Mouse (Mus musculus) CH12.LX (cell line): Measurements from ENCODE around the gene Pcgf6. TPM values are rescaled to one million over a fixed set of nuclear protein-coding genes. Genes with fewer than 3 reads are reported as not detected.

Experiments
- DNase-seq: peaks from one replicate; pipeline ENCODE4 v3.0.0-alpha.2; 2013; ENCODE audit errors: extremely low read depth
- H3K27ac ChIP-seq: 2 replicates; pipeline ENCODE4 v1.5.1; 2012; ENCODE audit warnings: low read depth, mild to moderate bottlenecking, control low read depth, moderate library complexity; ENCODE audit not compliant: insufficient read depth
- H3K27me3 ChIP-seq: replicated peaks from 2 replicates; pipeline ENCODE3; 2012; ENCODE audit warnings: inconsistent platforms
- H3K36me3 ChIP-seq, 2 experiments: replicated peaks in 1 of 2; 2 replicates each; pipeline versions ENCODE3 to v1.6.1; 2012; ENCODE audit warnings: inconsistent platforms in 1 of 2, low read length in 1 of 2, mild to moderate bottlenecking in 1 of 2, mixed read lengths in 1 of 2, moderate library complexity in 1 of 2; ENCODE audit not compliant: control insufficient read depth in 1 of 2, insufficient read depth in 1 of 2
- H3K4me1 ChIP-seq, 2 experiments: 2 replicates each; pipeline ENCODE4 v1.6.1; 2012; ENCODE audit warnings: inconsistent platforms in 1 of 2, moderate library complexity in 1 of 2; ENCODE audit not compliant: insufficient read depth in 2 of 2, control insufficient read depth in 1 of 2
- H3K4me2 ChIP-seq: 2 replicates; pipeline ENCODE4 v1.6.1; 2012; ENCODE audit warnings: low read depth, mild to moderate bottlenecking, control low read depth; ENCODE audit not compliant: poor library complexity, insufficient read depth, severe bottlenecking
- H3K4me3 ChIP-seq, 3 experiments: fragments of 150-350 bp in 1 of 3; sonication (generic) in 1 of 3; replicated peaks in 1 of 3; 2 replicates each; pipeline versions ENCODE3 to v1.5.1; 2011 to 2012; ENCODE audit warnings: low read depth in 2 of 3, low read length in 2 of 3, mild to moderate bottlenecking in 2 of 3, moderate library complexity in 2 of 3, control low read depth in 1 of 3, improper control_type of control experiment in 1 of 3, inconsistent platforms in 1 of 3, mixed read lengths in 1 of 3; ENCODE audit not compliant: poor library complexity in 1 of 3
- H3K79me2 ChIP-seq: replicated peaks from 2 replicates; pipeline ENCODE4 v1.6.1; 2012; ENCODE audit warnings: mild to moderate bottlenecking, moderate library complexity; ENCODE audit not compliant: control insufficient read depth, poor library complexity, insufficient read depth, severe bottlenecking; ENCODE audit errors: extremely low read depth
- H3K9ac ChIP-seq: 2 replicates; pipeline ENCODE4 v1.6.1; 2012; ENCODE audit warnings: low read depth, mild to moderate bottlenecking, control low read depth, moderate library complexity; ENCODE audit not compliant: insufficient read depth
- H3K9me3 ChIP-seq: replicated peaks from 2 replicates; pipeline ENCODE3; 2012; ENCODE audit warnings: low read length, inconsistent platforms, mixed read lengths
- CHD1 ChIP-seq: IDR thresholded peaks from 2 replicates; pipeline ENCODE4 v1.6.1; 2012; ENCODE audit warnings: low read depth, low read length, improper control_type of control experiment, inconsistent platforms
- CTCF ChIP-seq, 2 experiments: IDR thresholded peaks in 1 of 2; conservative IDR thresholded peaks in 1 of 2; 2 replicates each; pipeline ENCODE4 v1.5.1; 2011 to 2012; ENCODE audit warnings: low read depth in 2 of 2, low read length in 2 of 2, improper control_type of control experiment in 1 of 2, inconsistent platforms in 1 of 2, mild to moderate bottlenecking in 1 of 2, moderate library complexity in 1 of 2
- E2F4 ChIP-seq: IDR thresholded peaks from 2 replicates; pipeline ENCODE4 v1.6.1; 2011; ENCODE audit warnings: low read depth, low read length, improper control_type of control experiment; ENCODE audit not compliant: insufficient replicate concordance
- ELF1 ChIP-seq: IDR thresholded peaks from 2 replicates; pipeline ENCODE4 v1.6.1; 2014; ENCODE audit warnings: low read depth, mild to moderate bottlenecking, inconsistent platforms, low read length, improper control_type of control experiment
- ETS1 ChIP-seq: conservative IDR thresholded peaks from 2 replicates; pipeline ENCODE4 v1.6.1; 2012; ENCODE audit warnings: low read depth, mild to moderate bottlenecking, inconsistent platforms, low read length, improper control_type of control experiment, moderate library complexity
- GABPA ChIP-seq: IDR thresholded peaks from 2 replicates; pipeline ENCODE4 v1.6.1; 2012; ENCODE audit warnings: low read depth, low read length, improper control_type of control experiment, inconsistent platforms; ENCODE audit not compliant: insufficient replicate concordance
- HCFC1 ChIP-seq: IDR thresholded peaks from 2 replicates; pipeline ENCODE4 v1.6.1; 2012; ENCODE audit warnings: low read depth, mild to moderate bottlenecking, inconsistent platforms, low read length, improper control_type of control experiment
- IRF4 ChIP-seq: IDR thresholded peaks from 2 replicates; pipeline ENCODE4 v1.6.1; 2014; ENCODE audit warnings: low read depth, mild to moderate bottlenecking, inconsistent platforms, low read length, improper control_type of control experiment
- JUN ChIP-seq: IDR thresholded peaks from 2 replicates; pipeline ENCODE4 v1.6.1; 2011; ENCODE audit warnings: low read depth, mild to moderate bottlenecking, low read length, improper control_type of control experiment, moderate library complexity; ENCODE audit not compliant: insufficient read depth
- JUND ChIP-seq: conservative IDR thresholded peaks from 2 replicates; pipeline ENCODE4 v1.6.1; 2011; ENCODE audit warnings: low read depth, low read length, improper control_type of control experiment
- KAT2A ChIP-seq: IDR thresholded peaks from 2 replicates; pipeline ENCODE4 v1.6.1; 2012; ENCODE audit warnings: low read length, improper control_type of control experiment, inconsistent platforms; ENCODE audit not compliant: insufficient replicate concordance
- MAZ ChIP-seq: IDR thresholded peaks from 2 replicates; pipeline ENCODE4 v1.6.1; 2012; ENCODE audit warnings: low read depth, mild to moderate bottlenecking, inconsistent platforms, low read length, improper control_type of control experiment, moderate library complexity
- PAX5 ChIP-seq: IDR thresholded peaks from 2 replicates; pipeline ENCODE4 v1.6.1; 2012; ENCODE audit warnings: low read length, inconsistent platforms, mixed read lengths
- POLR2A ChIP-seq: IDR thresholded peaks from 2 replicates; pipeline ENCODE4 v1.6.1; 2011; ENCODE audit warnings: low read depth, mild to moderate bottlenecking, improper control_type of control experiment, low read length
- UBTF ChIP-seq: IDR thresholded peaks from 2 replicates; pipeline ENCODE4 v1.6.1; 2012; ENCODE audit warnings: low read depth, mild to moderate bottlenecking, inconsistent platforms, low read length, improper control_type of control experiment, moderate library complexity
- USF2 ChIP-seq: conservative IDR thresholded peaks from 2 replicates; pipeline ENCODE4 v1.6.1; 2011; ENCODE audit warnings: low read depth, low read length, improper control_type of control experiment
- ZC3H11A ChIP-seq: IDR thresholded peaks from 2 replicates; pipeline ENCODE4 v1.6.1; 2012; ENCODE audit warnings: low read depth, mild to moderate bottlenecking, inconsistent platforms, low read length, improper control_type of control experiment
- ZKSCAN1 ChIP-seq: IDR thresholded peaks from 2 replicates; pipeline ENCODE4 v1.6.1; 2012; ENCODE audit warnings: low read depth, inconsistent platforms, low read length, improper control_type of control experiment, borderline replicate concordance
- ZMIZ1 ChIP-seq: IDR thresholded peaks from 2 replicates; pipeline ENCODE4 v1.6.1; 2012; ENCODE audit warnings: low read depth, mild to moderate bottlenecking, inconsistent platforms, low read length, improper control_type of control experiment
- dilution Hi-C: fragments of 300-500 bp; cut with MboI; formaldehyde crosslinking; loops from 2 replicates; pipeline ENCODE4 v1.14.3; 2020; ENCODE audit warnings: low sequenced_read_pairs; ENCODE audit not compliant: extremely low pct_unique_long_range_greater_than_20kb, extremely low pct_ligation_motif_present
- in situ Hi-C: fragments of 300-500 bp; cut with MboI; formaldehyde crosslinking; loops from 3 replicates; pipeline ENCODE4 v1.14.3; 2019; ENCODE audit warnings: low sequenced_read_pairs, low pct_ligation_motif_present, low pct_unique_long_range_greater_than_20kb, mixed read lengths
- polyA plus RNA-seq: library from polyadenylated mRNA; unstranded; fragments of >175 nt; gene quantifications from 2 replicates; pipeline ENCODE4 v1.2.1, GENCODE M21; 2012; ENCODE audit warnings: low read depth; ENCODE audit not compliant: insufficient read length
- total RNA-seq, 2 experiments: library from RNA; depleted of rRNA; stranded (reverse); fragments of 300-350 nt in 1 of 2; fragments of >200 nt in 1 of 2; gene quantifications; 2 replicates each; pipeline ENCODE4 v1.2.3; 2012 to 2014

Pcgf6 gene
- total and polyA plus RNA-seq, 3 experiments: 17.3 to 43.8 (median 39.7) TPM

DNA sequence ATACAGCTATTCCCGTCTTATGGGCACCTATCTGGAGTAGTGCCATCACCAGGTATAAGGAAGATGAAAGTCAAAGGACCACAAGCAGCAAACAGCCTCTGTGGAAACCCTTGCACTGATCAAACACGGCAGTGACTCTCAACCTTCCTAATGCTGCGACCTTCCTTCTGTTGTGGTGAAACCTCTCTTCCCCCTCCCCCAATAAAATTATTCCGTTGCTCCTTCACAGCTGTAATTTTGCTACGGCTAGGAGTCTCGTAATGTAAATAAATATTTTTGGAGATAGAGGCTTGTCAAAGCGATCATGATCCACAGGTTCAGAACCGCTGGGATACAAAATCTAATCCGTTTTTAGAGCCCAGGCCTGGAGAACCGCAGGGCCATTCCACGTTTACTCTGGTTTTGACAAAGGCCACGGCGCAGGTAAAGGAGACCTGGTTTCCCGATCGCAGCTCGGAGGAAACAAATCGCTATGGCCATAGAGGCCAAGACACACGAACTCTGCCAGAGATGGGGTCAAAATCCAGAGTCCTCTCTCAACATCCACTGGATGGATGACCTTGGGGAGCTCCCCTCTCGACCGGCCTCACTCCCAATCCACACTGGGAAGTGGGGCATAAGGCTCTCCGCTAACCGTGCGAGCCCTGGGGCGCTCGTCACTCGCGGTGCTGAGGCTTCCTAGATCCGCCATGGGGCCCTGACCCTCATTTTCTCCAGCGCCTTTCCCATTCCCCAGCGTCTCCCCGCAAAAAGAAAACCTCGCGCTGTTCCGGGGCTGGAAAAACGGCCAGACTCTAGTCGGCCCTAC lies 39.2 kb upstream of the Pcgf6 start:
- Histone ChIP-seq H3K27ac (no peak overlapping the region), H3K4me3 (peak overlapping the region; percentile 55 to 83 (median 67)), H3K4me2 (peak overlapping the region; percentile 59), H3K36me3 (peaks cover 26 to 64% of the 10 kb centered on the region in 2 experiments), H3K9ac (peak overlapping the region; percentile 57), H3K27me3 (no peaks in the 10 kb centered on the region), H3K9me3 (no peaks in the 10 kb centered on the region), H3K79me2 (peaks cover 71% of the 10 kb centered on the region), H3K4me1 (peaks cover 2 to 39% of the 10 kb centered on the region in 2 experiments; a peak in 2 of 4 replicates)
- TF ChIP-seq UBTF: 0 out of 2 replicates have a peak, but pooled peaks have one; percentile 38
- 0 out of 2 replicates have a peak, but pooled peaks have one; percentile 2 for TF ChIP-seq IRF4
- no peak for TF ChIP-seq CTCF (conservative IDR thresholded peaks at IDR 0.05 in 1 of 2, IDR thresholded peaks at IDR 0.05 in 1 of 2; ENCODE audit: low read depth in 2 of 2, low read length in 2 of 2)
- no peak for DNase-seq
- dilution Hi-C loops (no loop called here), in situ Hi-C loops (no loop called here)

DNA sequence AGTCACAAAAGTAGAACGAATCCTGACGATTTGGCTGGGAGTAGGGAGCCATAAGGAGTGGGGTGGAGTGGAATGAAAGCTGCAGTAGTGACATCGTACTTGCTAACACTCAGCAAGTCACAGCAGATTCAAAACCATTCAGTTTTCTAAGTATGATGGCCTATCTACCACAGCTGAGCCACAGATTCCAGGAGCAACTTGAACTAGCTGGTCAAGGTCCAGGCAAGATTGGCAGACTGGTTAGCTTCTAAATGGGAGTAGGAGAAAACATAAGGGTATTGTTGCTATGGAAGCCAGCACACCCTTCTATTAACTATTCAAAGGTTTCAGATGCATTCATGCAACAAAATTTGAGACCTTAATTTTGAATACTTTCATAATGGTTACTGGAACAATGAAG lies 37.5 kb upstream of the Pcgf6 start:
- TF ChIP-seq POLR2A (no peak), HCFC1 (no peak), UBTF (no peak), ZC3H11A (no peak), ETS1 (no peak), GABPA (no peak), JUND (no peak), CHD1 (no peak), KAT2A (no peak), E2F4 (no peak), ZKSCAN1 (no peak), ZMIZ1 (no peak), JUN (no peak), PAX5 (no peak), ELF1 (no peak), MAZ (no peak), USF2 (no peak)
- H3K79me2 ChIP-seq: peaks cover 65% of the 10 kb centered on the region
- no peak overlapping the region for H3K27ac ChIP-seq
- H3K27me3 ChIP-seq: no peaks in the 10 kb centered on the region
- no peak overlapping the region for H3K9ac ChIP-seq
- DNase-seq: no peak
- peaks cover 2 to 37% of the 10 kb centered on the region in 2 experiments; a peak in 2 of 4 replicates for H3K4me1 ChIP-seq
- dilution Hi-C loops (no loop called here), in situ Hi-C loops (no loop called here)
- H3K4me3 ChIP-seq: no peak overlapping the region
- H3K9me3 ChIP-seq: no peaks in the 10 kb centered on the region
- peaks cover 25 to 63% of the 10 kb centered on the region in 2 experiments for H3K36me3 ChIP-seq
- no peak overlapping the region for H3K4me2 ChIP-seq
